Mouse (Mus musculus) mature B cell (primary cell): ENCODE measurements around the gene Cyp27a1.

ENCODE experiments used
- in situ Hi-C: fragments of 300-500 bp; cut with MboI; formaldehyde crosslinking; loops from 2 replicates; pipeline ENCODE4 v1.14.3; 2019

Cyp27a1 gene

GRCm38 (mm10) chr1:74771931-74772620 is 58.7 kb downstream of the Cyp27a1 start:
- in situ Hi-C loops: loop anchor here (5.0 kb wide), 1 partner anchor 35 kb away; no protein-coding TSS in a partner anchor

GRCm38 (mm10) chr1:74773136-74773535 is 59.8 kb downstream of the Cyp27a1 start:
- in situ Hi-C loops: loop anchor here (5.0 kb wide), 1 partner anchor 34 kb away; no protein-coding TSS in a partner anchor

- in situ Hi-C loops: loop anchor here (5.0 kb wide), 1 partner anchor 33 kb away; no protein-coding TSS in a partner anchor
Measured at GRCm38 (mm10) chr1:74774062-74774461, 60.7 kb downstream of the Cyp27a1 start.

GRCm38 (mm10) chr1:74775816-74776215 is 62.4 kb downstream of the Cyp27a1 start:
- in situ Hi-C loops: no loop called here

- in situ Hi-C loops: no loop called here
Measured at GRCm38 (mm10) chr1:74778934-74779486, 65.6 kb downstream of the Cyp27a1 start.

GRCm38 (mm10) chr1:74782045-74782444 is 68.7 kb downstream of the Cyp27a1 start:
- in situ Hi-C loops: no loop called here

- in situ Hi-C loops: no loop called here
Measured at GRCm38 (mm10) chr1:74783554-74783953, 70.2 kb downstream of the Cyp27a1 start.

GRCm38 (mm10) chr1:74784041-74784759 is 70.8 kb downstream of the Cyp27a1 start:
- in situ Hi-C loops: no loop called here
